Mouse (Mus musculus) ovary, postnatal 10 days (tissue): ENCODE results near the gene Olfr709-ps1.
"Not testable (repeated sequence)": the region's sequence is repeated elsewhere in the genome, so short reads cannot be mapped to it uniquely, and the experiment has no call there.

Source experiments
- DNase-seq: peaks from one replicate; pipeline ENCODE4 v3.0.0; 2022; ENCODE audit warnings: low spot score

Gene Olfr709-ps1

GRCm38 (mm10) chr7:106932119-106932518 is at the start of gene Olfr709-ps1:
TSS of gene Olfr709-ps1 (minus strand) at chr7:106932219.
- DNase-seq: no peak

DNA sequence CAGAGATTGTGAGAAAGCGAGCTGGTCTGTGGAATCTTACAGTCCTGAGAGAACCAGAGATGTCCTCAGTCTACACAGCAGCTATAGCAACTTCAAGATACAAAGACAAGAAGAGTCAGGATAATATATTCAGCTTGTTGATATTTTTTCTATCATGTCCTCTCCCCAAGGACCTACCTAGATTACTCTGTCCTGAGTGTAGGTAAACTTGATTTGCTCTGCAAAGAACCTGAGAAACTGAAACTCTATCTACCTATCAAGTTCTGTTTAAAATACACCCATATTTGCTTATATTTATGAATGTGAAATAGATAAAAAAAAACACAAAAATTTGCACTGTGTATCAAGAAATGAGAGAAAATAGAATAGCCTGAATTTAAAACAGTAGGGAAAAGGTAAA is 43.3 kb upstream of the Olfr709-ps1 start, which contains the start of gene Olfr711:
TSS of gene Olfr711 (minus strand) at position 101 of the 400 bp plus-strand sequence.
- DNase-seq: no peak

GRCm38 (mm10) chr7:106967503-106967902 is 35.5 kb upstream of the Olfr709-ps1 start:
- not testable (repeated sequence) for DNase-seq

DNA sequence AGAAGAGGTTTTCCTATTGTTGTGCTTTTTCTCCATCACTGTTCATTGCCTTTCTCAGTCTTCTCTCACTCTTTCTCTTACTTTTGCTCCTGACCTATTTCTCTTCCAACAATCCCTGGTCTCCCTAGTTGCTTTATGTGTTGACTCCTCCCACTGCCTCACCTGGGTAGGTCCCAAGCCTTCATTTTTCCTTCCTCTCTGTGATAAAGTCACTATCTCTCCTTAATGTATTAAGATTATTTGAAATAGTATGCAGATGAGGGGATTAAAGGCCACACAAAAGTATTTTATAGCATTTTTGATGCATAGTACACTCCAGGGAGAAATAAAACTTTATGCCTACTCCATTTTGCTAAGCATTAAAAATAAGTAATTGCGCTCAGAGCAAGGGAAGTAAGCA is 31.8 kb upstream of the Olfr709-ps1 start, which contains the start of gene Olfr6:
TSS of gene Olfr6 (minus strand) at position 101 of the 400 bp plus-strand sequence.
- no peak for DNase-seq

DNA sequence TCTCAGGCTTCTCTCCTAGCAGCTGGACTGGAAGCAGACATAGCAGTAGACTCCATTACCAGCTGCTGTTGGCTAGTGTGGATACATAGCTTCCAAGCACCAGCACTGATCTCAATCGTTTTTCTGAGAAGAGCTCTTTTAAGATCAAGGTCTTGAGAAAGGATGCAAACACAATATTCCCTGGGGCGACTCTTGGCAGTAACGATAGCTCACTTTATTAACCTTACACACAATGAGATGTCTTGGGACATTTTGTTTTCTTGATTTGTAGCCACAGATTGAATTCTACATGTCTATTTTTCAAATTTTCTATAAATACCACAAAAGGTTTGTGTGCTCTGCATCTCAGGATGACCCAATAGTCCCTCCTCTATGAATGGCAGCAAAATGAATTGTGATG is 16.2 kb upstream of the Olfr709-ps1 start, which contains the start of gene Olfr710:
TSS of gene Olfr710 (minus strand) at position 101 of the 400 bp plus-strand sequence.
- DNase-seq: no peak

GRCm38 (mm10) chr7:106920961-106921360 is 11.1 kb downstream of the Olfr709-ps1 start:
- DNase-seq: not testable (repeated sequence)

DNA sequence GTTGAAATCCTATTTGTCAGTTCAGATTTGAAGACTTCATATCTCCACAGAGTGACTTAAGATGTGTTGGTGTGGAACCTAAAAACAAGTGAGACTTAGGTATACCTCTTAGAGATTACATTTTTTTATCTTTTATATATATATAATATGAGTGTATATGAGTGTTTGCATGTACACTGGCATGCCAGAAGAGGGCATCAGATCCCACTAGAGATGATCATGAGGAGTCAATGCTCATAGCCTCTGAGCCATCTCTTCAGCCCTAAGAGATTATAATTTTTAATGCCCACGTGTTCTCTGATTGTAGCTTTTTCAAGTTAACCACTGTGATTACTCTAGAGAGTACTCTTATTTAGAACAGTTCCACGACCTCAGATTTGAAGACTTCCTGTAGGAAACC is 24.3 kb downstream of the Olfr709-ps1 start, which contains the start of gene Olfr1532-ps1:
TSS of gene Olfr1532-ps1 (plus strand) at position 326 of the 400 bp plus-strand sequence.
- DNase-seq: no peak

DNA sequence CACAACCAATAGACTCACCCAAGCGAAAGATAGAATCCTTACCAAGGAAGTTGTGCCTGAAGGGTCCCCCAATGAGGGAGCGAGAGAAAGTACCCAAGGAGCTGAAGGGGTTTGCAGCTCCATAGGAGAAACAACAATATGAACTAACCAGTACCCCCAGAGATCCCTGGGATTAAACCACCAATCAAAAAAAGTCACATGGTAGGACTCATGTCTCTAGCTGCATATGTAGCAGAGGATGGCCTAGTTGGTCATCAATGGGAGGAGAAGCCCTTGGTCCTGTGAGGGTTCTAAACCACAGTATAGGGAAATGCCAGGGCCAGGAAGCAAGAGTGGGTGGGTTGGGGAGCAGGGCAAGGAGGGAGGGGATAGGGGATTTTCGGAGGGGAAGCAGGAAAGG is 30.9 kb downstream of the Olfr709-ps1 start, which contains the start of gene Olfr707:
TSS of gene Olfr707 (minus strand) at position 101 of the 400 bp plus-strand sequence.
- DNase-seq: not testable (repeated sequence)

GRCm38 (mm10) chr7:106888062-106888461 is 44.0 kb downstream of the Olfr709-ps1 start, which contains the start of gene Olfr706:
TSS of gene Olfr706 (minus strand) at chr7:106888162.
- DNase-seq: no peak

GRCm38 (mm10) chr7:106876791-106877190 is 55.2 kb downstream of the Olfr709-ps1 start, which contains the start of gene Olfr705:
TSS of gene Olfr705 (minus strand) at chr7:106876891.
- no peak for DNase-seq
